Mouse (Mus musculus) G1E (cell line): ENCODE measurements at regions not wholly inside any gene's neighbourhood (a gene's known extent, or its start where the extent isn't known, plus 50 kb on each side); places are given as distances from the start of the nearest gene placed in this dataset.

ENCODE experiments used
- ATAC-seq: 2 replicates; pipeline ENCODE4 v1.8.0; 2016; ENCODE audit warnings: mild to moderate bottlenecking; ENCODE audit not compliant: insufficient number of reproducible peaks, poor library complexity, low FRiP score, severe bottlenecking; ENCODE audit errors: extremely low read depth
- DNase-seq: peaks from one replicate; pipeline ENCODE4 v3.0.0; 2012; ENCODE audit warnings: low spot score
- H3K27me3 ChIP-seq: 2 replicates; pipeline ENCODE4 v1.6.1; 2012; ENCODE audit warnings: mild to moderate bottlenecking, low read length, inconsistent platforms; ENCODE audit not compliant: insufficient read depth
- H3K36me3 ChIP-seq: replicated peaks from 2 replicates; pipeline ENCODE3; 2012; ENCODE audit warnings: mild to moderate bottlenecking, inconsistent platforms
- H3K4me1 ChIP-seq: 2 replicates; pipeline ENCODE4 v1.6.1; 2012; ENCODE audit warnings: low read depth, low read length, inconsistent platforms, mixed read lengths; ENCODE audit not compliant: insufficient read depth
- H3K4me3 ChIP-seq: 2 replicates; pipeline ENCODE4 v1.5.1; 2012; ENCODE audit warnings: low read depth, mild to moderate bottlenecking, inconsistent platforms, low read length, moderate library complexity, mixed read lengths
- H3K9me3 ChIP-seq: replicated peaks from 2 replicates; pipeline ENCODE4 v1.6.1; 2012; ENCODE audit warnings: inconsistent platforms
- CTCF ChIP-seq: IDR thresholded peaks from 2 replicates; pipeline ENCODE4 v1.5.1; 2012; ENCODE audit warnings: low read depth, low read length, inconsistent platforms, mixed read lengths
- GATA1 ChIP-seq: IDR thresholded peaks from 2 replicates; pipeline ENCODE4 v1.6.1; 2012; ENCODE audit warnings: borderline replicate concordance, low read length, inconsistent platforms, mixed read lengths
- GATA2 ChIP-seq: IDR thresholded peaks from 2 replicates; pipeline ENCODE4 v1.6.1; 2012; ENCODE audit warnings: low read depth, low read length, inconsistent platforms, borderline replicate concordance
- POLR2AphosphoS5 ChIP-seq: IDR thresholded peaks from 2 replicates; pipeline ENCODE4 v1.6.1; 2012; ENCODE audit warnings: low read depth, low read length, inconsistent platforms; ENCODE audit not compliant: insufficient replicate concordance
- TAL1 ChIP-seq: conservative IDR thresholded peaks from 2 replicates; pipeline ENCODE4 v1.6.1; 2012; ENCODE audit warnings: low read depth, low read length, inconsistent platforms, mixed read lengths

DNA sequence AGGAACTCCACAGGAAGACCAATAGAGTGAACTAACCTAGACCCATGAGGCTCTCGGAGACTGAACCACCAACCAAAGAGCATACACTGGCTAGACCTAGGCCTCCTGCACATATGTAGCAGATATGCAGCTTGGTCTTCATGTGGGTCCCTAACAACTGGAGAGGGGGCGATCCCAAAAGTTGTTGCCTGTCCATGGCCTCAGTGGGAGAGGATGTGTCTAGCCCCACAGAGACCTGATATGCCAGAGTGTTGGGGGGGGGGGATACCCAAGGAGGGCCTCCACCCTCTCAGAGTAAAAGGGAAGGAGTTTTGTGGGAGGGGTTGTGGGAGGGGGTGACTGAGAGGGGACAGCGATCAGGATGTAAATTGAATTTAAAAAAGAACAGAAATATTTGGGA, 108.9 kb upstream of the Pmfbp1 start:
- no peak for DNase-seq
- Histone ChIP-seq H3K4me3 (no peak overlapping the region), H3K4me1 (no peaks in the 10 kb centered on the region), H3K9me3 (peaks cover 32% of the 10 kb centered on the region), H3K36me3 (no peaks in the 10 kb centered on the region), H3K27me3 (no peaks in the 10 kb centered on the region)
- no peak for ATAC-seq
- TF ChIP-seq CTCF = no peak
- no peak for TF ChIP-seq GATA2
- TF ChIP-seq POLR2AphosphoS5 = no peak
- no peak for TF ChIP-seq GATA1
- no peak for TF ChIP-seq TAL1

DNA sequence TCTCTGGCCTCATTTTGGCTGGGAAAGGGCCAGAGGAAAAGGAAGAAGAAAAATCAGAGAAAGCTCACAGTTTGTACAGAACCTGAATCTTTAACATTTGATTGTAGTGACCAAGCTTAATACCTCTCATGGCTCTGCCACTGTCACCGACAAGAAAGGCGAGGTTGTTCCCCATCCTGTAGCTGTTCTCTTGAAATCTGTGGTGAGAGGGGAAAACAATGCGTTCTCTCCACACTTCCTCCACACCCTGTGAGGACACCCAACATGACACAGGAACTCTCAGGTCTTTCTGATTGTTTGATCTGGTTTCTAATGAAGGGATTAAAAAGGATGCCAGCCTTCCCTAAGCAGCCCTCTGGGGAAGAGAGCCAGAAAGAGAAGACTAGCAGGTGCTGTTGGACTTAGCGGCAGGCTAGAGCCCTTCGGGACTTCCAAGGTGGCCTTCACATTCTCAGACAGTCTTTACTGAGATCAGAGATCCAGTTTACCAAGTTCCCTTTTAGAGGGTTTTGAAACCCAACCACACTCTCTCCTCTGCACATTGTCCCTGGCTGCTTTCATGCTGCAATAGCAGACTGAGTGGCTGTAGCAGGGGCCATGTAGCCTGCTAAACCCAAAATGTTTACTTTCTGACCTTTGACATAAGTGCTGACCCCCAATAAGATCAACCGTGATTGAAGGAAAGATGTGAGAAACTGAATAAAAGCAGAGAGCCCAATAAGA, 98.5 kb upstream of the Pmfbp1 start:
- no peak for DNase-seq
- Histone ChIP-seq H3K36me3 (no peaks in the 10 kb centered on the region), H3K27me3 (no peaks in the 10 kb centered on the region), H3K4me1 (no peaks in the 10 kb centered on the region), H3K9me3 (peaks cover 66% of the 10 kb centered on the region), H3K4me3 (no peak overlapping the region)
- TF ChIP-seq CTCF = no peak
- no peak for TF ChIP-seq GATA1
- no peak for TF ChIP-seq GATA2
- no peak for TF ChIP-seq POLR2AphosphoS5
- no peak for TF ChIP-seq TAL1
- ATAC-seq = no peak

DNA sequence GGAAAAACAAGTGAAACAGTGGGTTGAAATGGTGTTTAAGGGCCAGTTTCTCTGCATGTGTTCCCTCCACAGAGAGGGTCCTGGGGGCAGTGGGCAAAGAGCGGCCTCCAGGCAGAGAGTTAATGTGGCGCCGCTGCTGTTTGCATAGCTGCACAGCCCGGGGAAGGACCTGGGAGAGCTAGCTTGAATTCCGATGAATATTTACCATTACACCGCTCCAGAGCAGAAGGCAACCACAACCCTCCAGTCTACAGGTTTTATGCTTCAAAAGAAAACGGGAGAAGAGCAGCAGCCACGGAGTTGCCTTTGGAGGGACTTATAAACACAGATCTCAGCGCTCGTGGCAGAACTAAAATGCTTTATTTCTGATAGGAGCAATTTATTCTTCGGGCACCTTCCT, 94.2 kb upstream of the Pmfbp1 start:
- Histone ChIP-seq H3K36me3 (no peaks in the 10 kb centered on the region), H3K4me3 (no peak overlapping the region), H3K4me1 (no peaks in the 10 kb centered on the region), H3K9me3 (peaks cover 55% of the 10 kb centered on the region), H3K27me3 (no peaks in the 10 kb centered on the region)
- no peak for DNase-seq
- TF ChIP-seq GATA2 (no peak), POLR2AphosphoS5 (no peak), TAL1 (no peak), CTCF (no peak), GATA1 (no peak)
- ATAC-seq = no peak

DNA sequence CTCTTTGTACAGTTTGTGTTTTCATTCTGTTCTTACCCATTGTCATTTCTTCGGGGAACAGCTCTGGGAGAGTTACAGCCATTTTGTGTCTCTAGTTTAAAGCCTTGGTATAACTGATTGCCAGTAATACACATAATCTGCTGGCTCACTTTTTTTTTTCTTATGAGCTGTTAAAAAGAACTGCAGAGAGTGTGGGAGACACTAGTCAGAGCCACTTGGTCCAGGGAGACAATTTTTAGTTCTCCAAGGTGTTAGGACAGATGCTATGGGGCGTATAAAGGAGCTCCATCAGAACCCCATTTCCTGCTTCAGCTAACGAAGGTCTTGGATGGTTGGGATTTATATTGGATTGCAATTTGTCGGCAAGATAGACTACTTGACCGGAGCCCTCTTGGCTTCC, 93.6 kb upstream of the Pmfbp1 start:
- TF ChIP-seq POLR2AphosphoS5 (no peak), CTCF (no peak), GATA2 (no peak), TAL1 (no peak), GATA1 (no peak)
- no peak for DNase-seq
- Histone ChIP-seq H3K9me3 (peaks cover 53% of the 10 kb centered on the region), H3K4me3 (no peak overlapping the region), H3K36me3 (no peaks in the 10 kb centered on the region), H3K4me1 (no peaks in the 10 kb centered on the region), H3K27me3 (no peaks in the 10 kb centered on the region)
- no peak for ATAC-seq

DNA sequence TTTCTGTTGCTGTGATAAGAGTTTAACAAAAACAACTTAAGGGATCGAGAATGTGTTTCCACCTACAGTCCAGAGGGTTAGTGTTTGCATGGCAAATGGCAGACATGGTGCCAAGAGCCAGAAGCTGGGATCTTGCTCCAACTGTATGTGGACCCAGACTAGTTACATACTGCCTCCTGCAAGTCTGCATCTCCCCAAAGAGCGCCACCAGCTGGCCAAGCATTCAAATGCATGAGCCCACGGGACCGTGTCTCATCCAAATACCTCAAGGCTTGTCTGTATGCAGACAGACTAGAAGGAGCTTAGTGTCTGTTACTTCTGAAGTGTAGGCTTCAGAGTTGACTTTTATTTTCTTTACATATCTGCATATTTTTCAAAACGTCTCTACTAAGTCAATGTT, 85.9 kb upstream of the Pmfbp1 start:
- H3K4me3 ChIP-seq = no peak overlapping the region
- no peaks in the 10 kb centered on the region for H3K27me3 ChIP-seq
- no peaks in the 10 kb centered on the region for H3K4me1 ChIP-seq
- TF ChIP-seq TAL1 = no peak
- TF ChIP-seq GATA2 = no peak
- TF ChIP-seq POLR2AphosphoS5 = no peak
- TF ChIP-seq GATA1 = no peak
- no peak for TF ChIP-seq CTCF
- ATAC-seq (no peak), DNase-seq (no peak)
- H3K36me3 ChIP-seq = no peaks in the 10 kb centered on the region
- H3K9me3 ChIP-seq = peaks cover 53% of the 10 kb centered on the region

DNA sequence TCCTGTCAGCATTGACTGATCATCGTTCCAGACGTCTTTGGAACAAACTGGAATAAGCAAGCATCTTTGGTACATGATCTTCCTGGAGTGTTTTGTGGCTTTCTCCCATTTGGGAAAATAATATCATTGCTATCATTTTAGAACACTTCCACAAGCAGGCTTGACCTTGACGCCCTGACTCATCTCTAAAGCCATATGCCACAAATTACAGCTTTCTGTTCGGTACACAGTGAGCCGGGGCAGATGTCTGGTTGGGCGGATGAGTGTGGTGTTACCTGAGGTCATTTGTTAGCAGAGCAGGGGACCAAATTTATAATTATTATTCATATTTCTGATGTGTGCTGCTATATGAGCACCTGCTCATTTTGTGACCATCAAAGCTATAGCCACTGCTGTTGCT, 83.3 kb upstream of the Pmfbp1 start:
- TF ChIP-seq CTCF (no peak), POLR2AphosphoS5 (no peak), TAL1 (no peak), GATA2 (no peak), GATA1 (no peak)

DNA sequence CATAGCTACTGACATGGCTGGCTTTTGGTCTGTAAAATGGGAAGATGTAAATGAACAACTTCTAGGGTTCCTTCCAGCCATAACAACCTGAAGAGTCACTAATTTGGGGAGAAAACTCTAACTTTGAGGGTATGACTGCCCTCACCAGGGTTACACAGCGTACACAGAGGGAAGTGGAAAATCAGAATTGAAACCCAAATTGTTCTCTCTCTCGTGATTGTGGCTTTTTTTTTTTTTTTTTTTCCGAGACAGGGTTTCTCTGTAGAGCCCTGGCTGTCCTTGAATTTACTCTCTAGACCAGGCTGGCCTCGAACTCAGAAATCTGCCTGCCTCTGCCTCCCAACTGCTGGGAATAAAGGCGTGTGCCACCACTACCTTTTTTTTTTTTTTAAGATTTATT, 80.4 kb upstream of the Pmfbp1 start:
- Histone ChIP-seq H3K36me3 (no peaks in the 10 kb centered on the region), H3K4me1 (no peaks in the 10 kb centered on the region), H3K4me3 (no peak overlapping the region), H3K27me3 (no peaks in the 10 kb centered on the region), H3K9me3 (peaks cover 54% of the 10 kb centered on the region)
- ATAC-seq (no peak), DNase-seq (no peak)
- TF ChIP-seq CTCF = no peak
- TF ChIP-seq POLR2AphosphoS5 = no peak
- TF ChIP-seq GATA2 = no peak
- no peak for TF ChIP-seq TAL1
- TF ChIP-seq GATA1 = no peak

More for the DNA sequence above, 83.3 kb upstream of the Pmfbp1 start:
- DNase-seq (no peak), ATAC-seq (no peak)
- Histone ChIP-seq H3K36me3 (no peaks in the 10 kb centered on the region), H3K4me1 (no peaks in the 10 kb centered on the region), H3K27me3 (no peaks in the 10 kb centered on the region), H3K4me3 (no peak overlapping the region), H3K9me3 (peaks cover 58% of the 10 kb centered on the region)
